Mouse (Mus musculus) testis, postnatal 10 days (tissue): ENCODE measurements around the gene Slco4c1.
A peak's percentile ranks its signal among the peaks of the same experiment; 100 is the strongest.

ENCODE experiments used
- DNase-seq: peaks from one replicate; pipeline ENCODE4 v3.0.0; 2021; ENCODE audit warnings: low spot score

The Slco4c1 gene

DNA sequence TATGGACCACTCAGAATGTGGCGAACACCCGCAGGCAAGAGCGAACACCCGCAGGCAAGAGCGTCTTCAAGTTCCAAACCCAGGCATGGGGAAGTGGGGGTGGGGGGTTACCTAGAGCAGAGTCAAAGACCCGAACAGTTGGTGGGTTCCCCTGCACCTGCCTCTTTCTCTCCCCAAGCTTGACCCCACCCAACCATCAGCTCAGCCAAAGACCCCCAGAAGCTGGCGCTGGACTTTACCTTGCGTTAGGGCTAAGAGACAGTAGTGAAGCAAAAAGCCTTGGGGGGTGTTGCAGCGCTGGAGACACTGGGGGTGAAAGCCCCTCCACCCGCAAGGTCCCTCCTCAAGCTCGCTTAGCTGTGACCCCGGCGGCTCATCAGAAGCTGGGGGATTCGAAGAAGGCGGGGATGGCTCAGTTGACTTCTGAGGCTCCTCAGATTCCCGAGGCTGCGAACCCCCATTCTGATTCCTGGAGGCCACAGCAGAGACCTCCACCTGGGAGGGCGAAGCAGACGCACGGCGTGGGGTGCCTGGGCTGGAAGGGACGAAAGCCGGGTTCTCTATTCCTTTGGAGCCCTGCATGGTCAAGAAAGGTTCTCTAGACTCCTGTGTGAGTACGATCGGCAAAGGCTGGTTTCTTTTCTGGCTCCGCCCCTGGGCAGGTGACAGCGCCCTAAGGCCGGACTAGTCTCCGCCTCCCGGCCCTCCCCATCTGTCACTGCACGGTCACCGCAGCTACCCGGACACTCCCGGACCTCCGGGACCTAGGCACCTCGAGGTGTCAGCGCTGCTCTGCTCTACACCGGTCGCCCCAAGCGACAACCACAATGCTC, at the start of gene Slco4c1:
Gene Slco4c1 (minus strand): TSS at position 644 of the 833 bp plus-strand sequence.
- peak; percentile 37 for DNase-seq

DNA sequence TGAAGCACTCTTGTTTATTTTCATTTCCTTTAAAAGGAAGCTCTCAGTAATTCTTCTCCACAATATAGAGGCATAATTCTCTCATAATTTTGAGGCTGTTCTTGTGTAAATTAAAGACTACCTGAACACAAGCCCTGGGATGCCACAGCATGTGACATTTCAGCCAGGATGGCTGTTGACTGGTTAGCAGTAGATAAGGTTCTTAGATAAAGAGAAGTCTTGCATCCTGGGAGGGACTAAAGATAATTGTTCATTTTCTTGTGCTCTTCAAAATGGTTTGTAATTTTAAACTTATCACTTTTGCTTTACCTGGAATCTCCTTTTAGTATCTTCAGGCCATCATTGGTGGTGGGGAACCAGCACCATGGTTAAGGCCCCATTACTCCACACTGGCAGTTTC, 45.4 kb upstream of the Slco4c1 start:
- no peak for DNase-seq

DNA sequence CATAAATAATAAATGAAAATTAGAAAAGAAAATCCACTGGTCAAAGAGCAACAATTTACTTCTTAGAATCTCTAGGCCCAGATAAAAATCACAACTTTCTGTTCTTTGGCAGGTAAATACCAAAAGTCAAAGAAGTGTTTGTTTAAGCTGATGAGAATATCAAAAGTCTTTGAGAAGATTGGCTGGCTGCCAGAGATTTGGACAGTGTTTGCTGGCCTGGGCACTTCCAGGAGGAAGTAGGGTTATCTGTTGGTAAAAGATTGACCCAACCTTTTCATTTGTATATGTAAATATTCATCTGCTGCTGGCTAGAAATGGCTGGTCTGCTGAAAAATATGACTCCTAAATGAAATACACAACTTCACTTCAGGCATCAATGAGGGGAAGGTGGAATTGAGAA, 11.8 kb upstream of the Slco4c1 start:
- DNase-seq: no peak

DNA sequence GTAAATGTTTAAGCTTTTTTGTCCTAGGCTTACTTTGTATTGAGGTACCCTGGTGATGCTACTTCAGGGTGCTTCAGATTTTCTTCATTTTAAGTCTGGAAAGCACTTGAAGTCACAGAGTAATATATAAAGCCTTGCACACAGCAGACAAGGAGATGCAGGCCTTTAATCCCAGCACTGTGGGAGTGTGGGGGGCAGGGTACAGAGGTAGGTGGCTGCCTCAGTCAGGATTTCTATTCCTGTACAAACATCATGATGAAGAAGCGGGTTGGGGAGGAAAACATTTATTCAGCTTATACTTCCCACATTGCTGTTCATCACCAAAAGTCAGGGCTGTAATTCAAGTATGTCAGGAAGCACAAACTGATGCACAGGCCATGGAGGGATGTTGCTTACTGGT, 6.6 kb upstream of the Slco4c1 start:
- DNase-seq: no peak

DNA sequence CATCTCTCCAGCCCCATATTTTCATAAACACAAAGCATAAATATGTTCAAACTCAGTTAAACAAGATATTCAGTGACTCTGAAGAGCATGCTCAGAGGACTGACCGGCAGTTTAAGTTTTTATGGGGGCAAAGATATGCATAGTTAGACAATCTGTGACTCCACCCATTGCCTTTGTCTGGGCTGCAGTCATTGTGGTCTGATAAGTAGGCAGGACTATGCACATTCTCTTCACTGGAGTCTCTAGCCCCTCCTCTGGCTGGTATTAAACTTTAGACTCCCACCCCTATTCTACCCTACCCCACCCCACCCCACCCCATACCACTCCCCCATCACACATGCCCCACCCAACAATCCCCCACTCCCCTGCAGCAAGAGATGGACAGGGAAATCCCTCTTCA, 4.1 kb upstream of the Slco4c1 start:
- no peak for DNase-seq

DNA sequence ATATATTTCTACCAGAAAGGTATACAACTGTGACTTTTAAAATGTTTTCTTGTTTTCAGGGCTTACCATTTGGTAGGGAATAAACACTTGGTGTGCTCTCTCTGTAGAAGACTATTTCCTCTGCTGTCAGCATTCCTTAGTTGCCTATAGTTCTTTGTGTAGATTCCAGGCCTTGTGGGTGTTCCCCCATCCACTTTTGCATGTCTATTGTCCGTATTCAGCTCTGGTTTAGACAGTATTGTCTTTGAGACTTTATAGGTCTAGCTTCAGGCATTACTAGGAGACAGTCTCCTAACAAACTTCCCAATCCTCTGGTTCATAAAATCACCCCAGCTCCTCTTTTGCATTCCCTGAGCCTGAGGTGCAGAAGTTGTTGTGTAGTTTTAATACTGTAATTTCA, 2.7 kb upstream of the Slco4c1 start:
- DNase-seq: no peak

DNA sequence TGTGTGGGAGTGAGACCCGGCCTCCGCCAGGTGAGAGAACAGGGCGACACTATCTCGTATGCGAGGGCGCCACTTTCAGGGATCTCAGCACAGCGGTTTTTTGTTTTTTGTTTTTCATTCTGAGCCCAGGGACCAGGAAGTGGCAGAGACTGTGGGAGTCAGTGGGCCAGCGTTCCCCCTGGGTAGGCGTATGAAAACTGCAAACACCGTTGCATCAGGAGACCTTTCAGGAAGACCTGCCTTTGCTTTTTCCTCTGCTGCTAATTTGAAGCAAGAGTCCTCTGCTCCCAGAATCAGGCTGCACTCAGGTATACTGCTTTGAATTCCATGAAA, 356 bp upstream of the Slco4c1 start:
- no peak for DNase-seq

DNA sequence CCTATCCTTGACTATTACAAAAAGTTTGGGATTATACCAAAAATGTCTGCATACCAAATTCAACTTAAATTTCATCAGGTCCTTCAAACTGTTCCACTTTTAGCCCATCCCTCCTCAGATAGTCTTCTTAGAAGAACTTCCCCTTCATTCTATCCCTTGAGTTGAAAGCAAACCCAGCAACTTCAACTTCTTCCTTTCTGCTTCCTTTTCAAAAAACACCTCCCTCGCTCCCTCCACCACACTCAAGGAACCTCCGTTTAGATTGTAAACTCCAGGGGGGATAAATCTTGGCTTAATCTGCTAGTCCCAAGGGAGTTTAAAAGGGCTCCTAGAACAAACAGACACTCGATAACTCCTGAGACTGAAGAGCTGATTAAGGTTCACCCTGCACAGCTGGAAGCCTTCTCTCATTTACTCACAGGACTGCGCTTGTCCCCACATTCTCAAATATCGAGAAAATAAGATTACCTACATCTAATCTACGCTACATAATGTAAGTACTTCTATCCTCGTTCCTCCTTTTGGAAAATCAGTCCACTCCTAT, 1.1 kb downstream of the Slco4c1 start:
- DNase-seq: no peak

DNA sequence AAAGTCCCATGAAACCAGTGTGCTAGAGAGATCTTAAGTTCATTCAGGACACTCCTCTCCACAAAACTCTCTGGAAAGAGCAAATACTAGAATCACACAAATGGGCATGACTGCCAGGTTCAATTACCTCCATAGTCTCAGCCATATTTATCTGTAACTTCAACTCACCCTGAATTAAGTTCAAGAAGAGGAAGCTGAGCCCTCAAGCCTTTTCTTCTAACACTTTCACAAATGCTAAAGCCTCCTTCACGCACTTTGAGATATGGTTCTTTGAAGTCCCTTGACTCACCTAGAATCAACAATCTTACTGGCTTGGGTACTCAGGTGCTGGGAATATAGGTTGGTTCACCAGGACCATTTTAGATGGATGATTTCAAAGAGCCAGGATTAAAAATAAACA, 3.2 kb downstream of the Slco4c1 start:
- DNase-seq: no peak

DNA sequence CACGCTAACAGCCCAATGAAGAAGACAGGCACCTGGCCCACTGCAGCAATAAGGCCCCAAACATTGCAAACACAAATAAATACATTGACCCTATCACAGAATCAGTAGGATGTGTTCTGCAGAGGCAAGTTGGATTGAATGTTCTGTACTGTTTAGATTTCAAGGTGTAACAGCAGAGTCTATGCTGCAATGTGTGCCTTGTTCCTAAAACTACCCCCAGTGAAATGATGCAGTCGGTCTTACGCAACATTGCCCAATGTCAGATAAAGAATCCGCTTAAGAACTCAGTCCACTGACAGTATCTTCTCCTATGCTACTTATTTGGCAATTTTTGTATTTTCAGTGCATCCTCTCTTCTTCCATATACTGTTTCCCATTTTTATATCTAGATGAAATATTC, 6.0 kb downstream of the Slco4c1 start:
- no peak for DNase-seq

DNA sequence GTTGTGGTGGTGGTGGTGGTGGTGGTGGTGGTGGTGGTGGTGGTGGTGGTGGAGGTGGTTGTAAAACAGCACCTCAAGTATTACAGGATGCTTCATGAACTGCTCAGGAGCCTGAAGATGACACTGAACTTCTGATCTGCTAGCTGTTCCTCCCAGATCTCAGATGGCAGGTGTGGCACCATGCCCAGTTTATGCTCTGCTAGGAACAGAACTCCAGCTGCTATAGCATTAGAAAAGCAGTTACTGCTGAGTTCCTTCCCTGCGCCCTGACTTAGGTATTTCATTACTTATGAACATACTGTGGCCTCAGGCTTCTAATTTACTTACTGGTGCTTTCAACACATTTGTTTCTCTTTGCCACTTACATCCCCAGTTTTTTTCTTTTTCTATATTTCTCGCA, 7.9 kb downstream of the Slco4c1 start:
- no peak for DNase-seq

DNA sequence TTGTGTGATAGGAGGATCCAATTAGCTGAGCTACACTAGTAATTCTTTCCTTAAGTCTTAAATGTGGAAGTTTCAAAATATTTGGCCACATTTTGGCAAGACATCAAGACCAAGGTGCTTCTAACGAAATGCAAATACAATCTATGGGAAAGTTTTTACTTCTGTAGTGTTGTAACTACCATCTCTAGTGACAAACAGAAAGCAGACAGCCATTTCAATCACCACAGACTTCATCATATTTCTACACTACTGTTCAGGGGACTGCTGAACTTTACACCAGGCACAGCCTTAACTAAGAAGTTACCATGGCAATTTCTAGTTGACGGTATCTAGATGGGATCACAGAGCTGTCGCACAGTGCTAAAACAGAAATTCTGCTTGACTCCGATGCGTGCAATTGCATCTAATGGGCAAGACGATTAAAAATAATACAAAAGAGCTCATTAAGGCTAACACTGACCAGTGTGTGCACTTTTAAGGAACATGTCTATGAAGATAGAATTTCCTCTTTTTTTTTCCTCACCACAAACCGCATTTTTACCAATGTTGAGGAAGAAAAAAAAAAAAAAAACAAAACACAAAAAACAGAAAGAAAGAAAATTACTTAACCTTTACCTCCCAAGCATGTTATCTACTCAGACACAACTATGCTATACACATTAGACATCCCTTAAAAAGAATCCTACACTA, 11.8 kb downstream of the Slco4c1 start:
- DNase-seq: no peak

DNA sequence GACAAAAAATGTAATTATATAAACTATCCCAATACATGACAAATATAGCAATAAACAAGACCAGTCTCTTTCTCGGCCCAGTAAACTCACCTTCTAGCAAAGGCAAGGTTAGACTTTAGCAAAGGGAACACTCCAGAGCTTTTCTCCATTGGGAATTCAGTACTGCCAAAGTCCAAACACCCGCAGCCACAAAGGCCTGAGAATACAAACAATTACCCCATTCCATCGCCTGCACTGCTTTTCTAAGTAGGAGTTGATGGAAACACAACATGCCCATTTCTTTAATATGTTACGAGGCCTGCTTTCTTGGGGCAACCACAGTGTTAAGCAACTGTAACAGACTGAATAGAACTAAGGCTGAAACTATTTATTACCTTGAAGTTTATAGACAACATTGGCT, 18.4 kb downstream of the Slco4c1 start:
- no peak for DNase-seq

DNA sequence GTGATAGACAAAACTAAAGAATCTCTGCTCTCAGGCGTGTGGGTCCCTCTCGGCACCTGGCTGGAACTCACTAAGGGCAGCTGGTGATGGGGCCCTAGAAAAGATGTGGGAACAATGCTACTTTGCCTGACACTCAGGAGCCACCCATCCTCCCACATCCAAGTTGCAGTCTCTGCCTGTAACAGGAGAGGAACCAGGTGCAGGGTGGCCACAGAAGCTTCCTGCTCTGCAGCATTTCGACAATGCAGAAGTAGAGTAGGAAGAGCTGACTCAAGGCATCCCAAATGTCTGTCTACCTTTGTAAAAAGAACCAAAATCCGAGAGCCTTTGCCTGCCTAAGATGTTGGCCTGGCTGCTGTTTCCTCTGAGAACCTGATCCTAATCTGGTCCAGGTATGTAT, 22.9 kb downstream of the Slco4c1 start:
- DNase-seq: no peak

DNA sequence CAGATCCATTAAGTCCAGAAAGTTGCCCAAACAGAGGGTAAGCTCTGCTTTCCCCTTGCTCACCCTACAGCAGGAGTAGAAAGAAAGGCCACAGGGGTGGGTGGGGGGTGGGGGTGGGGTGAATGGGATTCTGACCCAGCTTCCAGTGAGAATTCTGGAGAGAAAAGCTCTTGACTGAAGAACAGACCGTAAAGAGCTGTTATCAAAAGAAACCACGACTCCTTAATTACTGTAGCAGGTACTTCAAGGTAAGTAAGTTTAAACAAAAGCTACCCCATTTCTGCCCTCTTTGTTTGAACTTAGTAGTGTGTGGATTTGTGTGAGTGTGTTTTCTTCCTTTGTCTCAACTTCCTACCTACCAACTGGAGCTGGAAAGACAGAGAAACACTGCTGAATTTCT, 23.4 kb downstream of the Slco4c1 start:
- DNase-seq: no peak

DNA sequence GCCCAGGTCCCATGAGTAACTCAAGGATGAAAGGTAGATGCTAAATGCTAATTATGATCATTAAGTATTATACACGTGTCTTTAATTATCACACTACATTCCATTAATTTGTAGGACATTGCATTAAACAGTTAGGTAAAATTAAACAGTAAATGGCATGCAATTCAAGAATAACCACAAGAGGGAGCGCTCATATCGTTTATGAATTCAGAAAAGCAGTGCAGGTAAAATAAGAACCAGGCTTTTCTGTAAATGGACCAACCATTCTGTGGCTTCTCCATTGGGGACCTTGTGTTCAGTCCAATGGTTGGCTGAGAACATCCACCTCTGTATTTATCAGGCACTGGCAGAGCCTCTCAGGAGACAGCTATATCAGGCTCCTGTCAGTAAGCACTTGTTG, 25.2 kb downstream of the Slco4c1 start:
- DNase-seq: no peak

DNA sequence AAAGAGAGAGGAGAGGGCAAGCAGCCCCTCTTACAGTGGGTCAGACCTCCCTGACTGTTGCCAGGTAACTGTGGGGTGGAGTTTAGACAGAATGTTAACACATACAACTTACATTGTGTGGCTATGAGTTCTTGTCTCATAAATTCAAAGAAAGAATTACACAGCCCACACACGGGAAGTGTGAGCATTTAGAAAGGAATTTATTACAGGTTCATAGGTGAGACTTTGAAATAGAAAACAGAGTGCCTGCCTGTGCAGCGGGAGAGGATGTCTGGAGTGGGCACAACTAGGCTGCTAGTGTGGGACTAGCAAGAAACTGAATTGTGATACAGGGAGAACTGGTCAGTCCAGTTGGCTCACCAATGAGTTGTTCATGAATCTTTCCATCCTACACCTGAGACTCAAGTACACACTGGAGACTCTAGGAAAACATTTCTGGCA, 66.7 kb downstream of the Slco4c1 start:
- DNase-seq: no peak

DNA sequence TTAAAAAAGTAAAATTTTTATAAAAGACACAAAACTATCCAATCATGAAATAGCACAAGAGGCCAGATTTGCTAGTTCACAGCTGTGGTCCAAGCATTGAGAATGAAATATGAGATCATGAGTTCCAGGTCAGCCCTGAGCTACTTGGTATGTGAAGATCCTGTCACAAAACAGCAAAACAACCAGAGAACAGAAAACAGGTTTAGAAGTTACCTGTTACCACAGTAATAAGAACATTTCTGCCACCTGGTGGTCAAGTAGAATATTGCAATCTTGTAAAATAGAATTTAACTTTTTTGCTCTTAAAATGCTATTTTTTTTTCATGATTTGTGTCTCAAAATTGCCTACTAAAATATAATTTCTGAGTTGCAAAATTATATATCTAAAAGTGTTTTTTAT, 70.4 kb downstream of the Slco4c1 start:
- no peak for DNase-seq

DNA sequence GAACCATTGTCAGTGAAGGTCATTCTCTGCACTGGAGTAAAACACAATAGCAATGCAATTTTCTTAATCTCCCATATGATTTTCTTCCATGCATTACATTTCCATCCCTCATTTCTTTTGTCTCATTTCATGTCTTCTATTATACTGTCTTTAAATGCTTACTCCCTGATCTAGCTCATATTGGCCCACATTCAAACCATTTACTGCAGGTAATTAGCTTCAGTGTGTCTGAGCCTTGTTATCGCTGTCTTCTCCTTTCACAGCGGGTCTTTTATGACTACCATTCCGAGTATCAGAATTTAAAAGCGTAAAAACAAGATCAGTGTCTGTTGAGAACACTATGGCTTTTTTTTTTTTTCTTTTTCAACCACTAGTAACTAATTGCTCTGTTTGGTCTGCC, 77.3 kb downstream of the Slco4c1 start:
- no peak for DNase-seq

DNA sequence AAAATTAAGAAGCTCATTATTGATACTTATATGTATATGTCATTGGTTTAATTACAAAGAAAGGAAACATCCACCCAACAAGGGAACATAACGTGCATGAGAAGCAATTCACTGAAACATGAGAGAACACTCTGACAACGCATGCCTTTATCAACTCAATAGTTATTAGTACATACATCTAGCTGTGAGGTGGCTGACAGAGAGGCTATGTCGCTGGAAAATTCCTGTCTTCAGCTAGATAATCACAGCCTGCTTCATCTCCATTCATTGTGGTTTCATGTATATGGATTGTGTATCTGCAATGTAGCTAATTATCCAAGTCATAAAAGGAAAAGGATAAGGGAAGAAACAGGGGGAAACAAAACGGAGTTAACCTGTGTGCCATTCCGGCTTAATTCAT, 77.7 kb downstream of the Slco4c1 start:
- no peak for DNase-seq

DNA sequence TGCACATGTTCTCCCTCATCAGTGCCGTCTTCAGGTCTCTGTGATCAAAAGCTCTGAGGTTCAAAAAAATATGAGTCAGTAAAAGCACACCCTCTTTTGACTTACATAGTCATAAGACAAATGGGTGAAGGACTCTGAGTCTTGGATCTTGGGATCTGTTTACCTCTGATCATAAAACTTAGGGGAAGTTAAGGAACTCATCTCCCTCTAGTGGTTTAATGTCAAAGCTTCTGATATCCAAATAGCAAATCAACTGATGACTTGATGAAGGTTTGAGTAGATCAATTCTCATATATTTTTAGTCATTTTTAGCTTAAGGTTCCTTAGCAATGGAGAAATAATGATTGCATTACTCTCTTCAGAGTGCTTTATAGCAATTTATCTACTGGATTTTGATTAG, 82.7 kb downstream of the Slco4c1 start:
- DNase-seq: no peak

DNA sequence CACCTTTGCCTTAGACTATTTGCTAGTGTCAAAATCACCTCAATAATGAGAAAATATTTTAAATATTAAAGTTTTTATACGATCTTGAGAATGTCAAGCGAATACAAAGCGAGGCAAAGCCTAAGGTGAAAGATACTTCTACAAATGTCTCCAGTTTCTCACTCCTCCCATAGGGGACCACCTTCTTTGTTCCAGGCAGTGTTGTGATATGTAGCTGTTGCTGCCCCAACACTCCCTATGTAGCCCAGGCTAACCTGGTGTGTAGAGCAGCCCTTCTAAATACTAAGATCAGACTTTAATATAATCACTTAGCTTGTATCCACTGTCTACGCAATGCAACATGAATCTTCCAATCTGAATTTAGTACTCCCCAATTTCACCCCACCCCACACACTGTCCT, 97.8 kb downstream of the Slco4c1 start:
- DNase-seq: no peak

DNA sequence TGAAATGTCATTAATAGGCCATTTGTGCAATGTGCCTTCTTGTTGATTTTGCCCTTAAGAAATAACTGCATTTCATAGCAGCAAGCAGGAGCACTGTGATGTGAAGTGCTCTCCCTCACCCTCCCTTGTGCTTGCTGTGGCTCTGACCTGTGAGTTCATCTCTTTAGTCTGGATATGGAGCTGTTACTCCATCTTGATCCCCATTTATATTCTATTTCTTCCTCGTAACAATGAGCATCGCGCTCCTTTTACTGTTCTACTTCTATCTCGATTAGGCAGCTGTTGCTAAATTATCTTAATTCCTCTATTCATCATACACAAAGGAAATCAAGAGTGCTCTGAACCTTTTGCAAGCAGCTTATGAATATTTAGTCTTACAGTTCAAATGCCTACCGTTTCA, 98.3 kb downstream of the Slco4c1 start:
- DNase-seq: no peak

DNA sequence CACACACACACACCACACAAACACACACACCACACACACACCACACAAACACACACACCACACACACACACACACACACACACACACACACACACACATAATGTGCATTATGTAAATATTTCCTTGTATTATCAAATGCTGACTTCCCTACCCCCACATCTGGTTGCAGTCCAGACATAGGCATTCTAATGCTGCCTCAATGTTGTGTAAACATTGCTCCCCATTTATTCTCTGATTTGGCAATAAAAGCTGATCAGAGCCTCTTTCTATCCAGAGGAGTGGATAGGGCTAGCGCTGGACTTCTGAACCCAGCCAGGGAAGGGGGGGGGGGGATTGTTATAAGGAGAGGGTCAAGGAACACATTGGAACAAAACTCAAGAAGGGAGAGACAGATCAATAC, 101.7 kb downstream of the Slco4c1 start:
- DNase-seq: no peak
